Mouse (Mus musculus) kidney, postnatal 4 days (tissue): ENCODE results near the gene Cct3.
"Not testable (repeated sequence)": the region's sequence is repeated elsewhere in the genome, so short reads cannot be mapped to it uniquely, and the experiment has no call there.

Experiments
- DNase-seq, 2 experiments: peaks; one replicate each; pipeline ENCODE4 v3.0.0; 2021; ENCODE audit warnings: mixed read lengths in 2 of 2

The Cct3 gene

DNA sequence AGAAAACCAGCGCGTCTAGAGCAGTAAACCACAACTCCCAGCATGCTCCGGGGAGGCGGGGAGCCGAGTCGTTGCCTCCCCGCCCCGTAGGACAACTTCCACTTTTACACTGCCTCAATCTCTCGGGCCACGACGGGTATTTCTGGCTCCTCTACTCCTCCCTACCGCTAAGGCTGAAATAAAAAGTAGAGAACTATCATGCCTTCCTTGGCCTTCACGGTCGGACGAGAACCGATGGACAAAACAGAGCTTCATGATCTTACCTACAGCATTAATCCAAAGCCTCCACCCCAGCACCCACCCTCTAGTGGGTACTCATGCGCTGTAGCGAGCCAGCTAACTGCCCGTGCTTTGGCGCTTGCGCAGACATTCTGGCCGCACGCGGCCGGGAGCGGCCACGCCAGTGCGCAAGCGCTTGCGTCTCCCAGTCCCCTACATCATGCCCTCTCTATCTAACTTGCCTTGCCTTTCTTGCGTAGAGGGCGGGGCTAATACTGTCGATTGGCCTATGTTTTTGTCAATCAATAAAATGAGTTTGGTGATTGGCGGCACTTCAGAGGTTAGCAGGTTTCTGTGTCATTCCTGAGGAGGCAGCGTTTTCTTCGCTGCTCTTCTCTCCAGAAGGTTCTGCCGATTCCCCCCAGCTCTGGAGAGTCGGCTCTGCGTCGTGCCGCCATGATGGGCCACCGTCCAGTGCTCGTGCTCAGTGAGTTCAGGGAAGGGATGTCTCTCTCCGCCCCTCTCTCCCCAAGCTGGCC lies at the start of gene Cct3, which contains the start of gene Tsacc:
TSS of gene Cct3 (plus strand) at position 556 of the 758 bp plus-strand sequence.
TSS of gene Tsacc (minus strand) at position 439 of the 758 bp plus-strand sequence.
- DNase-seq: peak; percentile 95 to 97

DNA sequence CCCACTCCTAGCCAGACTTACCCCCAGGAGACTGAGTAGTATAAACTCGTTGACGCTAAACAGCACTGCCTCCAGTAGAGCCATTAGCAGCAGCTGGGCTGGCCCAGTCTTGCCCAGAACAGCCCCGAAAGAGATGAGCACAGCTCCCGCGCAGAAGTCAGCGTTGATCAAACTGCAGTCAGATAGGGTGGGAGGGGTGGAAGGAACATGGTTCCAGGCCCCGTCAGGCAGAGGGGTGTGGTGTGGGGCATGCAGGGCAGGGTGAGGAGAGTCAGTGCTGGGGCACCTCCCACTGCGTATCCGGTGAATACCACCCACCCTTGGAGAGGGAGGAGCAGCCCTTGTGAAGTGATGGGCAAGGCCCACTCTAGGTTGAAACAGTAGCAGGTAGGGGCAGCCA lies 49.2 kb upstream of the Cct3 start:
- no peak for DNase-seq

DNA sequence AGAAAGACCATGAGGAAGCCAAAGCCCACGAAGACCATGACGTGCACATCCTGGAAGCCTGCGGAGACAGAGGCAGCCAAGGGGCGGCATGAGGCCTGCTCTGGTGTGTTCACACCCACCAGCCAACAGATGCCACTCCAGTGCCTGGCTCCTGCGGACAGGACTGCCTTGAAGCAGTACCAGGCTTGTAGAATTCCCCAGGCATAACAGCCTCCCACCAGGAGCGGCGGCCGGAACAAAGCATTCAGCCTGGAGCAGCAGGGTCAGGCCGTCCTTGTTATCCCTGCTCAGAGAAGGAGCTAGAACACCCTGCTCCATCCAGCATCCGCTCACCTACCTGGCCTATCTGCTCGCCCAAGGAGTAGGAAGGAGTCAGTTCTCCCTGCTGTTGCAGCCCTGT lies 48.5 kb upstream of the Cct3 start:
- DNase-seq: no peak

DNA sequence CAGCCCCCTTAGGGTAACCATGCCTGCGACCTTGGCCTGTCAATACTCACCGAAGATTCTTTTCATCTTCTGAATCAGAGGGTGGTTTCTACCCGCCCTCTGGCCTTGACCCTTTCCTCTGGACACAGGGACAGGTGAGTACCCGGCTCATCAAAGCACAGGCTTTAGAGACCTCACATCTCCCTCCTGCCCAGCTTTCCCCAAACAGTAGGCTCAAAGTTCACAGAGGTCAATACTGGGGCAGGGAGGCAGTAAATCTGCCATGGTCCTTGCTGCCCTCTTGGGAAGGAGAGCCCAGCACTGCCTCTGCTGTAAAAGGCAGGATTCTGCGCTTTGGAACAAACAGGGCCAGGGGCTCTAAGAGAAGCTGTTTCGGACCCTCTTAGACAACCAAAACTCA lies 44.2 kb upstream of the Cct3 start:
- DNase-seq: no peak

DNA sequence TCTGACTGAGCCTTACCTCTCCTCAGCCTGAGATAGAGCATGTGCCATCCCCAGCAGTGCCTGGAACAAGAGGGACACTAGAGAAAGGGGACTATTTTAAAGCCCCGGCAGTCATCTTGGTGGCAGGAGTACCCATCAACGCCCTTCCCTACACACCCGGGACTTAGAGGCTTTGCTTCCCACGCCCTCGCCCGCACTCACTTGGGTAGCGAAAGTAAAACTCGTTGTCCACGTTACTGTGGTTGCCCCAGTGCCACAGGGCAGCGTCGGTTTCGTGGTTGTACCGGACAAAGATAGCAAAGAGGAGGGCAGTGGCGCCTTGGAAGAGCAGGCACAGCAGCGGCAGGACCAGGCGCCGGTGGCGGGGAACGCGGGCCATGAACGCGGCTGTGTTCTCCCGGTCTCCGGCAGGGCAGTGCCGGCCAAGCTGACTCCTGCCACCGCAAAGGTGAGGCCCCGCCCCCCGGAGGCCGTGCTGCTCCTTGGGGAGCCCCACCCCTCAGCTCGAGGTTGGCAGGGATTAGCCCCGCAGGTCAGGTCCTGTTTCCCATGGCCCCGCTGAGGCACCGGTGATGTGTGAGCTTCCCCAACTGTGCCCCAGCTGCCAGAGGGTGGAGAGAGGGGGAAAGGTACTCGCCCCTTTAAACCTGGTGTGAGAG lies 42.5 kb upstream of the Cct3 start, which contains the start of gene Rhbg:
TSS of gene Rhbg (minus strand) at position 442 of the 659 bp plus-strand sequence.
- peak; percentile 70 to 83 for DNase-seq

DNA sequence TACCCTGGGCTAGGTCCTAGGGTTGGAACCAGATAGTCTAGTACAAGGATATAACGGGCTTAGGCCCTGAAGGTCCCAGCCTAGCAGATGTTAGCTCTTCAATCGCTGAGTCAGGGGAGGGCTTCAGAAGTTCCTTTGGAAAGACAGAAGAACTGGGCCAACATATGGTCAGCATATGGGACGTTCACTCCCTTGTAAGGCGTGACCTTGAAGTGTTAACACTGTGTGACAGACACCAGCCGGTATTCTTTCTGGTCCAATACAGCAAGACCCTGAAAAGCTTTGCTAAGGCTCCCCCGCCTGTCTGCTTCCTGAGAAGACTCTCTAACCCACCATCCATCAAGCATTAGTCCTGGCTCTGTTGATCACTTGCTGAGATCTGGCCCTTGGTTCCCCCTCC lies 41.0 kb upstream of the Cct3 start:
- peak; percentile 34 to 53 for DNase-seq

DNA sequence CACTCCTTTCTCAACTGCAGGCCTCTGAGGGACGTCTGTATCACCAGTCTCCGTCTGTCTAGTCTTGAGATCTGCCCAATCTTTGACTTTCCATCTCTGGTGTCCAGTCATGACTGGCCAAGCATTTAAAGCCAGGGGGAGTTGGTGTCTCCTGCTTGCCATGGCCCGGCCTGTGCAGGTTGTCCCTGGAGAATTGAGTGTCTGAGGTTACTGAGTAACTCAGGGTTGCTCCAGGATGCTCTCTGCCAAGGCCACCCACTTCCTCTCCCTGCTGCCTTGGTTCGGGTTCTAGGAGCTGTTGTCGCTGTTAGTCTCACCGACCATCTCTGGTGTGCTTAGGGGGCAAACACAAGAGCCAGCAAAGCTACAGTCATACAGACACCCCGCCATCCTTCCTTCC lies 40.5 kb upstream of the Cct3 start:
- DNase-seq: peak; percentile 19 to 46

DNA sequence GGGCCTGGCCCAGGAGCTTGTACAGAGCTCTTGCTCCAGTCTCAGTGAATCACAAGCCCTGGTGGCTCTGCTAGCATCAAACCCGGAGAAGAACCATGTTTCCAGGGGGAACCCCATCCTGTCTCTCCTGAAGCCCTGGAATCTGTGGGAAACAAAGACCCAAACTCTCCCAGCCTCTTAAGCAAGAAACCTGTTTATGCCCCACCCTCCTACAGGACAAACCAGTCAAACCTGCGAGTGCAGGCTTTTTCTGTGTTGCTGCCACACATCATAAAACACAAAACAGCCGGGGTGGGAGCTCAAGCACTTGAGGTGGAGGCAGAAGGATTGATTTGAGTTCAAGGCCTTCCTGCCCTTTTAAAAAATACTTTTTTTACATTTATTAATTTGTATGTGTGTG lies 34.6 kb upstream of the Cct3 start:
- DNase-seq: no peak

DNA sequence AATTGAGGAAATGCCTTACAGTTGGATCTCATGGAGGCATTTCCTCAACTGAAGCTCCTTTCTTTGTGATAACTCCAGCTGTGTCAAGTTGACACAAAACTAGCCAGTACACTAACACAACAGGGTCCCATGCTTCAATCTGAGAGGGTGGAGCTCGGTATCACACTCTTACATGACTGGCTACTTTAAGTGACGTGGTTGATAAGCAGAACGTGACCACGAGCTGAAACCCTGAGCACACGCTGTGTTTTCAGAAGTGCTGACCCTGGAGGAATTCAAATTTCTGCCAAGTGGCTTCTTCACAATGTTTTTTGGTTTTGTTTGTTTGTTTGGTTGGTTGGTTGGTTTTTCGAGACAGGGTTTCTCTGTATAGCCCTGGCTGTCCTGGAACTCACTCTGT lies 28.9 kb upstream of the Cct3 start:
- not testable (repeated sequence) for DNase-seq

DNA sequence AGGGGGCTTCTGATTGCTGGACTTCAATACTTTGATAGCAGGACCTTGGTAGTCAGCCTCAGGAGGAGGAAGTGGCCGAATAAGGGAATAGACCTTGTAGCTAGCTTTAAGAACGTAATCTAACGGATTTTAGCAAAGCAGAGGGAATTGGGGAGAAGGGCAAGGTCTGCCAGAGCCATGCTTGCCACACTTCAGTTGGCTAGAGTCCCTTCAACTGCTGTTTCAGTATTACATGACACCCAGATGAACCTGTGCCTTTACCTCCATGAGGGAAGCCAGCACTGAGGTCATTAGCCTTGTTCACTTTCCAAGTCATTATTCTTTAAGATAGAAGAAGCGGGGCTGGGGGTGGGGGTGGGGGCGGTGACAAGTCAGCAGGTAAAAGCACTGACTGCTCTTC lies 27.9 kb upstream of the Cct3 start:
- DNase-seq: no peak

DNA sequence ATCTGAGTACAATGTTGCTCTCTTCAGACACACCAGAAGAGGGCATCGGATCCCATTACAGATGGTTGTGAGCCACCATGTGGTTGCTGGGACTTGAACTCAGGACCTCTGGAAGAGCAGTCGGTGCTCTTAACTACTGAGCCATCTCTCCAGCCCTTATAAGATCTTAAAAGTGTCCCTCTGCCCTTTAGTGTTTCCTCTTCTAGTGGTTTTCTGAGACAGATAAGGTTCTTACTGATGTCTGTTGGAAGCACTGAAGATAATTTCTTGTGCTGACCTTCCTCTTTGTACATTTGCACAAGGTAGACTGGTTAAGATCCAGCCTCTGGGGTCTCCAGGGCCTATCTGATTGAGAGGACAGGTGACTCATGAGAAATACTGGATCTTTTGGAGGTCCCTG lies 25.6 kb upstream of the Cct3 start:
- DNase-seq: not testable (repeated sequence)

DNA sequence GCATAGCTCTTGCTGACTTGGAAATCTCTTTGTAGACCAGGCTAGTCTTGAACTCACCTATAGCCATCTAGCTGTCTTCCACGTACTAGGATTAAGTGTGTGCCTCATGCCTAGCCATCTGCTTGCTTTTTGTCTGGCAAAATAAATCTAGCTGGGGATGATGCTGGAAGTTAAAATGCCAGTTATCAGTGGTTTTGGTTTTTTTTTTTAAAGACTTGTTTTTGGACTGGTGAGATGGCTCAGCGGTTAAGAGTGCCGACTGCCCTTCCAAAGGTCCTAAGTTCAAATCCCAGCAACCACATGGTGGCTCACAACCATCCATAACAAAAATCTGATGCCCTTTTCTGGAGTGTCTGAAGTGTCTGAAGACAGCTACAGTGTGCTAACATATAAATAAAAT lies 25.1 kb upstream of the Cct3 start:
- no peak for DNase-seq

DNA sequence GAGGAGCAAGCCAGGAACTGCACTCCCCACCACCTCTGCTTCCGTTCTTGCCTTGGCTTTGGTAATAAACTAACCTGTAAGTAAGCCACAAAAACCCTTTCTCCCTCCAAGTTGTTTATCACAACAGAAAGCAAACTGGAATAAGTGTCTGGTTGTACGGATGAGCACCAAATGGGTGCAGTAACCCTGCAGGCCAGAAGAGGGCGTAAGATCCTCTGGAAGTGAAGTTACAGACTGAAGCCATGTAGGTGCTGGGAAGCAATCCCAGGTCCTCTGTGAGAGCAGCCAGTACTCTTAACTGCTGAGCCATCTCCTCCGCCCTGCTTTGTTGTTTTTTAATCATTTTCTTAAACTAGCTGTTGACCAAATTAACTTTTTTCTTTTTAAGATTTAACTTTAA lies 22.9 kb upstream of the Cct3 start:
- no peak for DNase-seq

DNA sequence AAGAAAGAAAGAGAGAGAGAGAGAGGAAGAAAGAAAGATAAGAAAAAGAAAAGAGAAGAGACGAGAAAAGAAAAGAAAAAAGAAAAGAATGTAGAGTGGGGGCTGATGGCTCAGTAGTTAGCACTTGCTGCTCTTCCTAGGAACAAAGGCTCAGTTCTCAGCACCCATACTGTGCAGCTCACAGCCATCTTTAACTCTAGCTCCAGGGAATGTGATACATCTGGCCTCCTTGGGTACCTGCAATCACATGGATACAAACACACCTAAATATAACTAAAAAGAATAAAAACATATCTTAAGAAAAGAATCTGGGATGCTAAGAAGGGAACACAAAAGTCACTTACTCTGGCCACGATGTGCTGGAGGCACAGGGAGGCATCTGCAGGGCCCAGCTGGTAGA lies 20.8 kb upstream of the Cct3 start:
- no peak for DNase-seq

DNA sequence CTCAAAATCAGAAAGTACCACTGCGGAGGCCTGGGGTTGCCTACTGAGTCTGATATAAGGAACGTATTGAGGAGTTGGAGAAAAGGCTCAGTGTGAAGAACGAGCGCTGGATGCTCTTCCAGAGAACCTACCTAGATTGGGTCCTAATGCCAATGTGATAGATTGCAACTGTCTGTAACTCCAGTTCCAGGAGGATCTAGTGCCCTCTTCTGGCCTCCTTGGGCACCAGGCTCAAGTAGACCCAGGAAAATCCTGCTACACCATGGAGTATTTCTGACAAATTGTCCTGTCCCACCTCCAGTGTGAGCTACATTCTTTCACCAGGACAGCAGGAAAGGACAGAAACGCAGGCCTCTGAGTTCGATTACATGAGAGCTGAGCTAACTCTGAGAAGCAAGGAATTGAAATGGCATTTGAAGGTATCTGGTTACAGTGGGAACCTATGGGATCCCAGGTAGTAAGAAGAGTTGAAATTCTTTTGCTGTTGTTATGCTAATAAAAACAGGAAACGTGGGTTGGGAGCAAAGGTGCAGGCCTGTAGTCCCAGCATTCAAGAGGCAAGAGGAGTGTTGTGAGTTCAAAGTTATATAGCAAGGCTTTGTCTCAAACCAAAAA lies 20.3 kb upstream of the Cct3 start:
- DNase-seq: peak; percentile 50 to 65

DNA sequence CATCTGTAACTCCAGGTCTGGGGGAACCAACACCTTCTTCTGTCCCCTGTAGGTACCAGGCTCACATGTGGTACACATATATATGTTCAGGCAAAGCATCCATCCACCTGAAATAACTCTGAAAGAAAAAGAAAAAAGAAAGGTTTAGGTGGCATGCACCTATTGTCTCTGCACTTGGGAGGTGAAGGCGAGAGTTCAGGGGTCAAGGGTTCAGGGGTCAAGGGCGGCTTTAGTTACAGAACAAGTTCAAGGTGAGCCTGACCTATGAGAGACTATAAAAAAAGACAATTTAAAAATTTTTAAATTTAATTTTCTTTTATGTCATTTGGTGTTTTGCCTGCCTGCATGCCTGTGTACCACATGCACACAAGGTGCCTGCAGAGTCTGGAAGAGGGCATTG lies 16.9 kb upstream of the Cct3 start:
- no peak for DNase-seq

DNA sequence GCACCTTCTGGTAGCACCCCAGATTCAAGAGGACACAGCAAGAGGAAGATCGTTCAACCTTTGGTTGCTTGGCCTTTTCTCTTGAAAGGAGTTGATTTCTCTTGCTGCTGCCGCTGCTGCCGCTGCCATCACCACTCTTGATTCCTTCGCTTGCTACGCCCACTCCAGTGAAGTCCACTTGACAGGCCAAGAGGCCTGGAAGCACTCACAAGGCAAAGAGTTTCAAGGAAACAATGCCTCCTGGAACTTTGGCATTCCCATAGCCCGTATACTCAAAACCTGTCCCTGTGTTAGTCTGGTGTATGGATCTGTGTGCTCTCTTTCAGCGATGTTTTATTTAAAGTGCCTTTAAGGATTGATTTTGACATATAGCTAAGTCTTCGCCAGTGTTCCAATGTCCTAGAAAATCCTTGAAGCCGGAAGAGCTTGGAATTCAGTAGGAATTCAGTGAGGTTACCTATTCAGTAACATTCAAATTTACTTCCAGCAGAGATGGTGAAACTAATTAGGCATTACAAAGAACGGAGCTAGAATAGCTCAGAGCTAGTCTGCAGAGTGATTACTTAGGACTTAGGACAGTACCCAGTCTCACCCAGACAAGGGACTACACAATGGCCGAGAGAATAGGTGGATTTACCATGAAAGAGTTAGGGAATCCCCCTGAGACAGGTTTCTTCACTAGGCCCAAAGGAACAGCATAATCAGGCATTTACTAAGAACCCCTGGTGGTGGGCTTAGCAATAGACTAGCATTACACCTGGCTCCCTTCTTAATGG lies 15.6 kb upstream of the Cct3 start:
- not testable (repeated sequence) for DNase-seq

DNA sequence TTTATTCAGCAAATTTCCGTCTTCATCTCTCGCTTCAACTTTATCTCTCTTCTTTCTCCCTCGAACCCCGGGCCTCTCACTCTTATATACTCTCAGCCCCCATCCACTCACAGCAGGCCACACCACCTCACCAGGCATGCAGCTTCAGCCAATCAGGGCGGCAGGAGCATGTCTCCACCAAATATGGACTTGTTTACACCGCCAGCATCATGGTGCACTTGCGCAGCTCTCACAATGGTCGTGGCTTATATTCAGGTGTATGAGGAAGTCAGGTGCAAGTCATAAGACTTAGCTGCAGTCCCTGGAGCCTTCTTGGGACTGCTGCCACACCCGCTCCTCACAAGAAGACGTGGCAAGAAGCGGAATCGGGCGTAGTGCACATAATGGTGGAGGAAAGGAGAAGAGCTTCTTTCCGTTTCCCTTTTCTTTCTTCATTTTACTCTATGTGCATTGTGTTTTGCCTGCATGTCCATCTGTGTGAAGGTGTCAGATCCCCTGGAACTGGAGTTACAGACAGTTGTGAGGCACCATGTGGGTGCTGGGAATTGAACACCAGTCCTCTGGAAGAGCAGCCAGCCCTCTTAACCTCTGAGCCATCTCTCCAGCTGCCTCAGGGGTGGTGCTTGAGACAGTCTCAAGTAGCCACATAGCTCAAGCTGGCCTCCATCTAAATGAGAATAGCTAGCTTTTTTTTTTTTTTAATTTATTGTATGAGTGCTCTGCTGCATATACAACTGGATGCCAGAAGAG lies 11.9 kb upstream of the Cct3 start:
- DNase-seq: not testable (repeated sequence)

DNA sequence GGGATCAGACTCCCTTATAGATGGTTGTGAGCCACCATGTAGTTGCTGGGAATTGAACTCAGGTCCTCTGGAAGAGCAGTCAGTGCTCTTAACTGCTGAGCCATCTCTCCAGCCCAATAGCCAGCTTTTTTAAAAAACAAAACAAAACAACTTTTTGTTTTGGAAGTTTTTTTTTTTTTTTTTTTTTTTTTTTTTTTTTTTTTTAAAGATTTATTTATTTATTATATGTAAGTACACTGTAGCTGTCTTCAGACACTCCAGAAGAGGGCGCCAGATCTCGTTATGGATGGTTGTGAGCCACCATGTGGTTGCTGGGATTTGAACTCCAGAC lies 11.4 kb upstream of the Cct3 start:
- not testable (repeated sequence) for DNase-seq

DNA sequence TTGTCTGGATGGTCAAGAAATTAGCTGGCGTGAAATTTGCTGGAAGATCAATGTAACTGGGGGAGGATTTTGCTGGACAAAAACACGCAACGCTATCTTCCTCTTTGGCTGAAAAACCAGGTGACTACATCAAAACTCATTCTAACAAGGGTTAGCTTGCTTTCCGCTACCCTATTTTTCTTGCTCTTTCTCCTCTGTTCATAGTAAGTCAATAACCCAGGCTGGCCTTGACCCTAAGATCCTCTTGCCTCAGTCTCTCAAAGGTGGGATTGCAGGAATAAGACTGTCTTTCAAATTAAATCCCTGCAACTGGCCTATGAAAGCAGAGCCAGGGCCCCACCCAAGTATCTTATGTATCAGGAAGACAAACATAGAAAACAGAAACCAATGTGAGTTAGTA lies 9.8 kb upstream of the Cct3 start, which contains the start of gene Gm38392:
TSS of gene Gm38392 (minus strand) at position 101 of the 400 bp plus-strand sequence.
- no peak for DNase-seq

DNA sequence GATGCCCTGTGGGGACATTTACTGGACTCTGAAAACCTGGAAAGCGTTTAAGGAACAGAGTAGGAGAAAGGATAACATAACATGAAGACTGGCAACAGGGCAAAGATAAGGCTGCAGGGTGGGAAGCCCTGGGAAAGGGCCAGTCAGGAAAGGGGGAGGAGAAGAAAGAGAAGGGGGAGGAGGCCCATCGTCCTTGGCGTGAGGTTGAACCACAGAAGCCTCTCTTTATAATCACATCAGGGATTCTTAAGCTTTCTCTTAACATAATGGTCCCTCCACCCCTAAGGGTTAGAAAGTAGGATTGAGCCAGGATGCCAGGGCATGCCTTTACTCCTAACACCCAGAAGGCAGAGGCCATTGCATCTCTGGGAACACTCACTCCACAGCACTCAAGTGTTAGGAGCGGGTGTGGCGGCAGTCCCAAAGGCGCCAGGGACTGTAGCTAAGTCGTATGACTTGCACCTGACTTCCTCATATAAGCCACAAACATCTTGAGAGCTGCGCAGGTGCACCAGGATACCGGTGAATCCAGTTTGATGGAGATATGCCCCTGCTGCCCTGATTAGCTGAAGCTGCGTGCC lies 8.7 kb upstream of the Cct3 start:
- not testable (repeated sequence) for DNase-seq

DNA sequence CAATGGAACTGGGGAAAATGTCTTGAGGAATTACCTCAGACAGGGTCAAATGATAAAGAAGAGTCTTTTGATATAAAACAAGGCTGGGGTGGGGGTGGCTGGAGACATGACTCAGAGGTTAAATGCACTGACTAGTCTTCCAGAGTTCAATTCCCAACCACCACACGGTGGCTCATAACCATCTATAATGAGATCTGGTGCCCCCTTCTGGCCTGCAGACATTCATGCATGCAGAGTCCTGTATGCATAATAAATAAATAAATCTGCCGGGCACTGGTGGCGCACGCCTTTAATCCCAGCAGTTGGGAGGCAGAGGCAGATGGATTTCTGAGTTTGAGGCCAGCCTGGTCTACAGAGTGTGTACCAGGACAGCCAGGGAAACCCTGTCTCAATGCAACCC lies 4.9 kb upstream of the Cct3 start:
- DNase-seq: peak; percentile 37 to 49
